Comparison of ENCODE assay signal across 7 mouse cellular contexts in the genomic region with DNA sequence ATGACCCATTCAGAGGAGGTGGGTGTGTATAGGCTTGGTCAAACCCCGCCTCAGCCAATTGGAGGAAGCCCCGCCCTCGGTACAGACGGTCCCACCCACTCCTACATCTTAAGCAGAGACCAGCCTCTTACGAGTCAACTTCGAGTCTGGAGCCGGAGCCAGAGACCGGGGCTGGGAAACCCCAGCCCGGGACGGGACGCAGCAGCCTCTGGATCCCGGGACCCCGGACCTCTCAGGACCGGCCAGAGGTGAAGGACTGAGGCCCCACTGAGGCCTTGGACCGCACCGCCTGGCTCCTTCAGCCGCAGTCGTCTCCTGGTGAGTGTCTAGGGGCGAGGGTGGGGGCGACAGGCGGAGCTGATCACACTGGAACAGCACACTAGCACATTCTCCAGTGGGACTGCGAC. TPM values are rescaled to one million over a fixed set of nuclear protein-coding genes. Genes with fewer than 3 reads are reported as not detected.
DNase-seq lines count a peak whose midpoint lies in the region; ATAC-seq and TF ChIP-seq lines count a peak whose summit lies in the region.

A gene (plus strand): TSS at position 111 of the 407 bp plus-strand sequence.
A gene (plus strand): TSS at position 159 of the 407 bp plus-strand sequence.

- TF ChIP-seq POLR2A in limb, embryonic 14.5 days (IDR thresholded peaks at IDR 0.05; ENCODE audit: borderline replicate concordance, extremely low read depth, insufficient read depth, insufficient read length): peak; percentile 76; the same call in 1 of the 2 replicates

- H3K4me3 ChIP-seq in kidney, embryonic 14.5 days (ENCODE audit: low read length): peak within 1 kb of the TSS; percentile 79
- peak within 1 kb of the TSS; percentile 76 for H3K4me3 ChIP-seq in limb, embryonic 14.5 days (replicated peaks; ENCODE audit: low read length)
- H3K4me3 ChIP-seq in midbrain, embryonic 16.5 days (ENCODE audit: low read depth, low read length): peak within 1 kb of the TSS; percentile 44

- H3K4me1 ChIP-seq in kidney, embryonic 14.5 days (ENCODE audit: control insufficient read depth, insufficient read depth, low read length): peaks cover 41% of the 10 kb centered on the region
- peaks cover 44% of the 10 kb centered on the region for H3K4me1 ChIP-seq in limb, embryonic 14.5 days (ENCODE audit: control insufficient read depth, insufficient read depth, low read length)
- H3K4me1 ChIP-seq in midbrain, embryonic 16.5 days (ENCODE audit: control insufficient read depth, insufficient read depth, low read length): peaks cover 7% of the 10 kb centered on the region

- H3K4me2 ChIP-seq in kidney, embryonic 14.5 days (replicated peaks; ENCODE audit: low read depth, low read length): peak within 1 kb of the TSS; percentile 58
- H3K4me2 ChIP-seq in limb, embryonic 14.5 days (replicated peaks; ENCODE audit: low read depth, low read length, severe bottlenecking): peak within 1 kb of the TSS; percentile 65
- H3K4me2 ChIP-seq in midbrain, embryonic 16.5 days (ENCODE audit: low read length): peak within 1 kb of the TSS; percentile 77

- H3K27me3 ChIP-seq in kidney, embryonic 14.5 days (ENCODE audit: control insufficient read depth, insufficient read depth, low read length): no peaks in the 10 kb centered on the region
- no peaks in the 10 kb centered on the region for H3K27me3 ChIP-seq in limb, embryonic 14.5 days (ENCODE audit: control insufficient read depth, insufficient read depth, low read length)
- no peaks in the 10 kb centered on the region for H3K27me3 ChIP-seq in midbrain, embryonic 16.5 days (ENCODE audit: control insufficient read depth, insufficient read depth, low read depth, low read length)

- peak within 1 kb of the TSS; percentile 95 for H3K27ac ChIP-seq in kidney, embryonic 14.5 days (ENCODE audit: low read depth, low read length)
- peak within 1 kb of the TSS; percentile 85 for H3K27ac ChIP-seq in limb, embryonic 14.5 days (replicated peaks; ENCODE audit: low read depth, low read length)
- no peak within 1 kb of the TSS for H3K27ac ChIP-seq in midbrain, embryonic 16.5 days (ENCODE audit: low read length)

- peak; percentile 93 for DNase-seq in adrenal gland, postnatal 10 days
- DNase-seq in heart, adult 9 months (ENCODE audit: low spot score in 2 of 2): peak; percentile 92
- peak; percentile 91 for DNase-seq in limb, embryonic 14.5 days (ENCODE audit: low spot score)
- peak; percentile 53 to 65 for DNase-seq in spleen, postnatal 14 days (ENCODE audit: low spot score in 2 of 2)

- WGBS in kidney, embryonic 14.5 days: 1% methylated on average over 22 of the region's 22 CpGs
- WGBS in limb, embryonic 14.5 days: 1% methylated on average over 21 of the region's 22 CpGs
- under 1% methylated on average over 22 of the region's 22 CpGs for WGBS in midbrain, embryonic 16.5 days

- no peaks in the 10 kb centered on the region for H3K9me3 ChIP-seq in kidney, embryonic 14.5 days (ENCODE audit: control insufficient read depth, low read length)
- no peaks in the 10 kb centered on the region for H3K9me3 ChIP-seq in limb, embryonic 14.5 days (ENCODE audit: control insufficient read depth, low read length)
- no peaks in the 10 kb centered on the region for H3K9me3 ChIP-seq in midbrain, embryonic 16.5 days (replicated peaks; ENCODE audit: control insufficient read depth, low read length, poor library complexity, severe bottlenecking)

- peak; percentile 94 for ATAC-seq in erythroblast, adult 5-6 weeks (replicated peaks; ENCODE audit: low FRiP score, poor library complexity, severe bottlenecking)
- peak; percentile 94 for ATAC-seq in kidney, embryonic 14.5 days (ENCODE audit: low FRiP score, low TSS enrichment)
- ATAC-seq in limb, embryonic 14.5 days (ENCODE audit: low FRiP score, low read depth): peak; percentile 95
- peak; percentile 89 for ATAC-seq in midbrain, embryonic 16.5 days

- H3K9ac ChIP-seq in kidney, embryonic 14.5 days (ENCODE audit: low read depth, low read length): peak within 1 kb of the TSS; percentile 80
- H3K9ac ChIP-seq in limb, embryonic 14.5 days (ENCODE audit: low read depth, low read length, severe bottlenecking): peak within 1 kb of the TSS; percentile 84
- H3K9ac ChIP-seq in midbrain, embryonic 16.5 days (ENCODE audit: low read depth, low read length): peak within 1 kb of the TSS; percentile 62

- H3K36me3 ChIP-seq in kidney, embryonic 14.5 days (ENCODE audit: control insufficient read depth, insufficient read depth, low read length): peaks cover 9% of the 10 kb centered on the region; the same call in 1 of the 2 replicates
- peaks cover 12% of the 10 kb centered on the region for H3K36me3 ChIP-seq in limb, embryonic 14.5 days (ENCODE audit: control insufficient read depth, insufficient read depth, low read length)
- H3K36me3 ChIP-seq in midbrain, embryonic 16.5 days (ENCODE audit: control insufficient read depth, insufficient read depth, low read length): no peaks in the 10 kb centered on the region

RNA-seq across cellular contexts. Expression of the first gene that starts in this region (rescaled TPM):
- total RNA-seq in adrenal gland, postnatal 10 days (2021): 10 to 100 TPM; 10.0 to 14.7 TPM
- total RNA-seq in erythroblast, adult 5-6 weeks (2015; ENCODE audit: low replicate concordance): not detected in 2 replicates
- total RNA-seq in erythroblast, adult 5-6 weeks (2017; ENCODE audit: low replicate concordance): not detected in 2 replicates
- 14.4 and 16.1 TPM in 2 replicates for polyA plus RNA-seq in kidney, embryonic 14.5 days (2014; fragmentation: Nextera tagmentation; extraction: Ambion mirVana)
- polyA plus RNA-seq in limb, embryonic 14.5 days (2012; rRNA removed): 75.7 and 117 TPM in 2 replicates
- polyA plus RNA-seq in limb, embryonic 14.5 days (2014; fragmentation: Nextera tagmentation; extraction: Ambion mirVana): 35.7 and 36.8 TPM in 2 replicates
- 4.2 and 4.3 TPM in 2 replicates for polyA plus RNA-seq in midbrain, embryonic 16.5 days (2015; fragmentation: Nextera tagmentation; extraction: Ambion mirVana)

RNA-seq across cellular contexts. Expression of the second gene that starts in this region (rescaled TPM):
- total RNA-seq in adrenal gland, postnatal 10 days (2021): 100 to 1,000 TPM; 161 to 167 TPM
- 4.8 and 6.9 TPM in 2 replicates for total RNA-seq in erythroblast, adult 5-6 weeks (2015; ENCODE audit: low replicate concordance)
- 9.5 and 10.9 TPM in 2 replicates for total RNA-seq in erythroblast, adult 5-6 weeks (2017; ENCODE audit: low replicate concordance)
- polyA plus RNA-seq in kidney, embryonic 14.5 days (2014; fragmentation: Nextera tagmentation; extraction: Ambion mirVana): 46.3 and 68.8 TPM in 2 replicates
- 27.0 and 30.2 TPM in 2 replicates for polyA plus RNA-seq in limb, embryonic 14.5 days (2012; rRNA removed)
- polyA plus RNA-seq in limb, embryonic 14.5 days (2014; fragmentation: Nextera tagmentation; extraction: Ambion mirVana): 52.4 and 54.7 TPM in 2 replicates
- 69.2 and 70.2 TPM in 2 replicates for polyA plus RNA-seq in midbrain, embryonic 16.5 days (2015; fragmentation: Nextera tagmentation; extraction: Ambion mirVana)

Comparison
In these comparisons a context has a peak if more than half of its experiments do, and no peak if none do; other contexts are left out.
1. RNA of the first gene that starts in this region (total RNA-seq): 10.0 to 14.7 TPM in adrenal gland, postnatal 10 days; not detected in erythroblast, adult 5-6 weeks; every median in the first group is over 10 times any median in the second.
2. RNA of the second gene that starts in this region (total RNA-seq): 161 to 167 TPM in adrenal gland, postnatal 10 days; 4.8 to 10.9 TPM in erythroblast, adult 5-6 weeks; every median in the first group is over 10 times any median in the second.
3. Peak in every context shown above with its lines, with median percentiles within 50 percentile points of each other: DNase-seq, ATAC-seq, H3K4me2 ChIP-seq, H3K4me3 ChIP-seq and H3K9ac ChIP-seq.